Mouse (Mus musculus) MEL (cell line): Measurements from ENCODE around the gene Hfe2. TPM values are rescaled to one million over a fixed set of nuclear protein-coding genes. Genes with fewer than 3 reads are reported as not detected.

Source experiments
- DNase-seq: peaks from one replicate; pipeline ENCODE4 v3.0.0; 2011; ENCODE audit warnings: low read depth, low spot score
- H3K27ac ChIP-seq: 2 replicates; pipeline ENCODE4 v1.5.1; 2012; ENCODE audit warnings: low read depth, mild to moderate bottlenecking, control low read depth, low read length, moderate library complexity; ENCODE audit not compliant: control insufficient read depth
- H3K27me3 ChIP-seq, 2 experiments: fragments of 150-350 bp in 1 of 2; sonication (generic) in 1 of 2; 2 replicates each; pipeline ENCODE4 v1.6.1; 2012; ENCODE audit warnings: low read length in 2 of 2, mild to moderate bottlenecking in 2 of 2, improper control_type of control experiment in 1 of 2, moderate library complexity in 1 of 2; ENCODE audit not compliant: insufficient read depth in 2 of 2, control insufficient read depth in 1 of 2
- H3K36me3 ChIP-seq, 2 experiments: 2 replicates each; pipeline ENCODE4 v1.6.1; 2012 to 2014; ENCODE audit warnings: low read length in 2 of 2, improper control_type of control experiment in 1 of 2, inconsistent platforms in 1 of 2, mild to moderate bottlenecking in 1 of 2; ENCODE audit not compliant: insufficient read depth in 2 of 2, control insufficient read depth in 1 of 2
- H3K4me1 ChIP-seq, 2 experiments: fragments of 150-350 bp in 1 of 2; sonication (generic) in 1 of 2; 2 replicates each; pipeline ENCODE4 v1.6.1; 2012; ENCODE audit warnings: low read length in 2 of 2, improper control_type of control experiment in 1 of 2, mild to moderate bottlenecking in 1 of 2; ENCODE audit not compliant: insufficient read depth in 2 of 2, control insufficient read depth in 1 of 2
- H3K4me3 ChIP-seq, 2 experiments: fragments of 150-350 bp in 1 of 2; sonication (generic) in 1 of 2; 2 replicates each; pipeline ENCODE4 v1.5.1; 2012; ENCODE audit warnings: low read depth in 2 of 2, low read length in 2 of 2, mild to moderate bottlenecking in 2 of 2, moderate library complexity in 2 of 2, control low read depth in 1 of 2, improper control_type of control experiment in 1 of 2; ENCODE audit not compliant: control insufficient read depth in 1 of 2, insufficient read depth in 1 of 2
- H3K79me2 ChIP-seq: 2 replicates; pipeline ENCODE4 v1.6.1; 2012; ENCODE audit warnings: mild to moderate bottlenecking, low read length, moderate library complexity; ENCODE audit not compliant: control insufficient read depth, poor library complexity, insufficient read depth
- H3K9ac ChIP-seq: 2 replicates; pipeline ENCODE4 v1.6.1; 2012; ENCODE audit warnings: low read depth, mild to moderate bottlenecking, control low read depth, low read length, moderate library complexity; ENCODE audit not compliant: control insufficient read depth, poor library complexity, severe bottlenecking
- H3K9me3 ChIP-seq: fragments of 150-350 bp; sonication (generic); replicated peaks from 2 replicates; pipeline ENCODE4 v1.6.1; 2012; ENCODE audit warnings: mild to moderate bottlenecking, low read length, improper control_type of control experiment, moderate library complexity; ENCODE audit not compliant: insufficient read depth
- CHD1 ChIP-seq: IDR thresholded peaks from 2 replicates; pipeline ENCODE4 v1.6.1; 2012; ENCODE audit warnings: low read depth, mild to moderate bottlenecking, inconsistent platforms, low read length, improper control_type of control experiment
- MXI1 ChIP-seq: IDR thresholded peaks from 2 replicates; pipeline ENCODE4 v1.6.1; 2011; ENCODE audit warnings: mild to moderate bottlenecking, low read depth, low read length, improper control_type of control experiment
- NELFE ChIP-seq: IDR thresholded peaks from 2 replicates; pipeline ENCODE4 v1.6.1; 2011; ENCODE audit warnings: low read depth, low read length, improper control_type of control experiment
- POLR2AphosphoS2 ChIP-seq: IDR thresholded peaks from 2 replicates; pipeline ENCODE4 v1.6.1; 2011; ENCODE audit warnings: low read length, improper control_type of control experiment
- POLR2AphosphoS5 ChIP-seq: IDR thresholded peaks from 2 replicates; pipeline ENCODE4 v1.6.1; 2012; ENCODE audit warnings: low read depth, borderline replicate concordance, mild to moderate bottlenecking, inconsistent platforms, low read length, moderate library complexity, mixed read lengths
- SMC3 ChIP-seq: IDR thresholded peaks from 2 replicates; pipeline ENCODE4 v1.6.1; 2011; ENCODE audit warnings: low read depth, low read length, improper control_type of control experiment
- polyA plus RNA-seq, 2 experiments: library from polyadenylated mRNA; stranded (reverse) in 1 of 2; unstranded in 1 of 2; fragments of >175 nt in 1 of 2; fragments of >200 nt in 1 of 2; gene quantifications; 2 replicates each; pipeline versions ENCODE4 v1.2.1 to v1.2.4; 2012; ENCODE audit warnings: low replicate concordance in 2 of 2, low read depth in 1 of 2; ENCODE audit not compliant: insufficient read length in 2 of 2, insufficient read depth in 1 of 2, missing spikeins in 1 of 2
- total RNA-seq: library from RNA; depleted of rRNA; stranded (reverse); fragments of 300-350 nt; gene quantifications from 2 replicates; pipeline ENCODE4 v1.2.3, GENCODE M21; 2012

Hfe2 gene
- total and polyA plus RNA-seq, 3 experiments, result not detected

DNA sequence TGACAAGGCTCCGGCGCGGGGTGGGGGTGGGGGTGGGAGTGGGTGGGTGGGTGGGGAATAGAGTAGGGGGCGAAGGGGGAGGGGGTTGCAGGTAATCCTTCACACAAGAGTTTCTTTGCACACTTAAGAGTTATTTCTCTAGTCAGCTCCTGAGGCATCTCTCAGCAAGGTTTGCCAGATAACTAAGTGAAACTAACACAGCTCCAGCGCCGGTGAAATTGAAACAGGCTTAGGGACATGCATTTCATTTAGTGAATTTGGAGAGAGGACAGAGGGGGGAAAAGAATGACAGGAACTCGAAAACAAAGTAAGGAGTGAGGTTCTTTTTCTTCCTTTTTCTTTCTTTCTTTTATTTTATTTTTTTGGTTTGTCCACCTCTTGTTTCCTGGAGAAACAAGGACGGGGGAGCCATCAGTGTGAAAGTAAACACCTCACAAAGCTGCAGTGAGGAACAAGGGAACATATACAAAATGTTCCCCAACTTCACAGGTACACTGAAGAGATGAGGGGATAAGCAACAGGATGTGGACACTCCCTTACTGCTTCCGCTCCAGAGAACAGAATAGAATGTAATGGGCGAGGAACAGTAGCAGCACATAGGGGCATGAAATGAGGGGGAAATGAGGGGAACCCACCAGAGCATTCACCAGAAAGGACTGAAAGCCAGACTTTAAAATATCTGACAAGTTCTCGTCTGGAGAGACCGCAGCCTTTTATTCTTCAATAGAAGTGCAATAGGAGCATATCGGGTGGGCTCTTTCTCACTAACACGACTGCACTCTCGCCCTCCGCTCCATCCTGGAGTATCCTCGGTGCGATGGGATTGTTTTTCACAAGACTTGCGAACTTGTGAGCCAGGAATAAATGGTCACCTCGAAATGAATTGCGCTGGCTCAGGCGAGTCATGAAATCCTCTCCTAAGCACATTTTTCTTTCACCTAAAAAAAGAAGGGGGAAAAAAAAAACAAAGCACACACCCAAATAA is 32.0 kb downstream of the Hfe2 start:
- peak; percentile 92 for DNase-seq

DNA sequence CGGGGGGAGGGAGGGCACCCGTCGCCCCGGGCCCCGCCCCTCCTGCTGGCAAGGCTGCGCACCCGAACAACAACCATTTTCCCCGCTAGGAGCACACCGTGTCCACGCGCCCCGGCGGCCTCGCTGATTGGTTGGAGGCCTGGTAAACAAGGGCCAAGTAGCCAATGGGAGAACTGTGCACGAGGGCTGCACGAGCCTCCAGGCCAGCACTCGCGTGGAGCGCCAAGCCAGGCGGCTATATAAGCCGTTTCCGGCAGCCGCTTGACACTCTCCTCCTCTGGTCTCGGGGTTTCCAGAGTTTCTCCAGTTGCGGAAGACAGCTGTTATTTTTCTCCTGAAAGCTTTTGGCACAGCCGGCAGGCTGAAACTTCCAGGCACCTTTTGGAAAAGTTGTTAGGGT is 32.7 kb downstream of the Hfe2 start, which contains the start of gene Txnip:
Gene Txnip, plus strand, starts transcription at position 264 of the 400 bp plus-strand sequence.
- peak within 1 kb of the TSS; percentile 98 for H3K27ac ChIP-seq
- peaks cover 45% of the 10 kb centered on the region for H3K79me2 ChIP-seq
- peak; percentile 100 for DNase-seq
- peaks cover 15 to 37% of the 10 kb centered on the region in 2 experiments for H3K4me1 ChIP-seq
- H3K4me3 ChIP-seq, result peak within 1 kb of the TSS; percentile 35 to 90
- peaks cover 11 to 44% of the 10 kb centered on the region in 2 experiments for H3K36me3 ChIP-seq
- no peaks in the 10 kb centered on the region for H3K27me3 ChIP-seq
- no peak for TF ChIP-seq POLR2AphosphoS2
- TF ChIP-seq POLR2AphosphoS5, result peak; percentile 97
- no peak for TF ChIP-seq CHD1
- H3K9ac ChIP-seq, result peak within 1 kb of the TSS; percentile 86
- no peaks in the 10 kb centered on the region for H3K9me3 ChIP-seq

More for the DNA sequence above, 32.0 kb downstream of the Hfe2 start:
- Histone ChIP-seq H3K27ac (peak overlapping the region; percentile 98), H3K9ac (peak overlapping the region; percentile 86), H3K36me3 (peaks cover 11 to 44% of the 10 kb centered on the region in 2 experiments), H3K4me1 (peaks cover 17 to 39% of the 10 kb centered on the region in 2 experiments), H3K4me3 (peak overlapping the region; percentile 34 to 68), H3K27me3 (no peaks in the 10 kb centered on the region), H3K79me2 (peaks cover 45% of the 10 kb centered on the region), H3K9me3 (no peaks in the 10 kb centered on the region)
- 0 out of 2 replicates have a peak, but pooled peaks have one; percentile 75 for TF ChIP-seq POLR2AphosphoS5
- TF ChIP-seq MXI1, result no peak

DNA sequence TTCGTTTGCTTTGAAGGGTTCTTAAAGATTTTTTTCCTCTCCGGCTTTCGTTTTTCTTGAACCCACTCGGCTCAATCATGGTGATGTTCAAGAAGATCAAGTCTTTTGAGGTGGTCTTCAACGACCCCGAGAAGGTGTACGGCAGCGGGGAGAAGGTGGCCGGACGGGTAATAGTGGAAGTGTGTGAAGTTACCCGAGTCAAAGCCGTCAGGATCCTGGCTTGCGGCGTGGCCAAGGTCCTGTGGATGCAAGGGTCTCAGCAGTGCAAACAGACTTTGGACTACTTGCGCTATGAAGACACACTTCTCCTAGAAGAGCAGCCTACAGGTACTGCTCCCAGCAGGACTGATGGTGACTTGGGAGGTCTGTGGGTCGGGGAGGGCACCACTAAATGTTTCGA is 33.2 kb downstream of the Hfe2 start:
- TF ChIP-seq POLR2AphosphoS5, result peak; percentile 89
- TF ChIP-seq SMC3, result no peak
- no peak for TF ChIP-seq NELFE
- TF ChIP-seq, all 39 proteins: peak for 1
- peak overlapping the region; percentile 90 for H3K27ac ChIP-seq
- peak overlapping the region; percentile 35 to 90 for H3K4me3 ChIP-seq
- peak; percentile 85 for DNase-seq
- peaks cover 11 to 39% of the 10 kb centered on the region in 2 experiments for H3K36me3 ChIP-seq
- peaks cover 13 to 35% of the 10 kb centered on the region in 2 experiments for H3K4me1 ChIP-seq
- H3K27me3 ChIP-seq, result no peaks in the 10 kb centered on the region
- H3K9me3 ChIP-seq, result no peaks in the 10 kb centered on the region
- peaks cover 45% of the 10 kb centered on the region for H3K79me2 ChIP-seq
- H3K9ac ChIP-seq, result peak overlapping the region; percentile 85
